ENCODE assay signal across 9 mouse cellular contexts in genomic region chr8:78077122-78077521, GRCm38 (mm10).
DNase-seq lines count a peak whose midpoint lies in the region; ATAC-seq and TF ChIP-seq lines count a peak whose summit lies in the region.
"Had no signal": no experiment of that assay in that cellular context is flagged by ENCODE, and none has a peak within 500 bp of the region (broad histone marks: within the 10 kb centered on the region; RNA-seq: fewer than 3 reads in every experiment).

No protein-coding gene starts in this region.

- TF ChIP-seq POLR2A in MEL (IDR thresholded peaks at IDR 0.05; ENCODE audit: control insufficient read depth in 1 of 2, insufficient read depth in 1 of 2, low read depth in 1 of 2, low read length in 2 of 2, poor library complexity in 1 of 2): no peak

- H3K79me2 ChIP-seq in MEL (ENCODE audit: control insufficient read depth, insufficient read depth, low read length, poor library complexity): no peaks in the 10 kb centered on the region

- no peak for TF ChIP-seq CTCF in MEL (IDR thresholded peaks at IDR 0.05 in 2 of 3, conservative IDR thresholded peaks at IDR 0.05 in 1 of 3; ENCODE audit: control insufficient read depth in 1 of 3, insufficient read depth in 1 of 3, low read depth in 2 of 3, low read length in 3 of 3, poor library complexity in 1 of 3, severe bottlenecking in 1 of 3)

- no peak for TF ChIP-seq RAD21 in MEL (IDR thresholded peaks at IDR 0.05; ENCODE audit: low read depth, low read length)

- H3K9ac ChIP-seq in forebrain, embryonic 14.5 days (ENCODE audit: low read length): no peak overlapping the region
- H3K9ac ChIP-seq in forebrain, embryonic 15.5 days (replicated peaks): no peak overlapping the region
- no peak overlapping the region for H3K9ac ChIP-seq in MEL (ENCODE audit: control insufficient read depth, low read depth, low read length, poor library complexity, severe bottlenecking)
- H3K9ac ChIP-seq in liver, embryonic 15.5 days: no peak overlapping the region

- no peak overlapping the region for H3K4me3 ChIP-seq in forebrain, embryonic 14.5 days (ENCODE audit: low read depth, low read length)
- H3K4me3 ChIP-seq in forebrain, embryonic 15.5 days: no peak overlapping the region
- H3K4me3 ChIP-seq in MEL (ENCODE audit: control insufficient read depth in 1 of 2, insufficient read depth in 1 of 2, low read depth in 2 of 2, low read length in 2 of 2): no peak overlapping the region
- no peak overlapping the region for H3K4me3 ChIP-seq in liver, embryonic 15.5 days (replicated peaks)

- peak; percentile 36 to 57; a peak in 3 of 4 replicates for TF ChIP-seq EP300 in MEL (IDR thresholded peaks at IDR 0.05; ENCODE audit: low read depth in 1 of 2, low read length in 2 of 2)

- no peaks in the 10 kb centered on the region for H3K27me3 ChIP-seq in forebrain, embryonic 14.5 days (replicated peaks; ENCODE audit: control insufficient read depth, insufficient read depth, low read length)
- H3K27me3 ChIP-seq in forebrain, embryonic 15.5 days: no peaks in the 10 kb centered on the region
- H3K27me3 ChIP-seq in MEL (ENCODE audit: control insufficient read depth in 1 of 2, insufficient read depth in 2 of 2, low read length in 2 of 2): no peaks in the 10 kb centered on the region
- H3K27me3 ChIP-seq in liver, embryonic 15.5 days: no peaks in the 10 kb centered on the region

- no peak overlapping the region for H3K4me2 ChIP-seq in forebrain, embryonic 14.5 days (ENCODE audit: low read length)
- H3K4me2 ChIP-seq in forebrain, embryonic 15.5 days (replicated peaks): no peak overlapping the region
- H3K4me2 ChIP-seq in liver, embryonic 15.5 days: no peak overlapping the region

- H3K4me1 ChIP-seq in forebrain, embryonic 14.5 days (ENCODE audit: control insufficient read depth, insufficient read depth, low read length): no peaks in the 10 kb centered on the region
- no peaks in the 10 kb centered on the region for H3K4me1 ChIP-seq in forebrain, embryonic 15.5 days
- peaks cover 0 to 13% of the 10 kb centered on the region in 2 experiments; a peak in 3 of 4 replicates for H3K4me1 ChIP-seq in MEL (ENCODE audit: control insufficient read depth in 1 of 2, insufficient read depth in 2 of 2, low read length in 2 of 2)
- H3K4me1 ChIP-seq in liver, embryonic 15.5 days (replicated peaks): no peaks in the 10 kb centered on the region; the same call in 1 of the 2 replicates

- H3K27ac ChIP-seq in forebrain, embryonic 14.5 days (ENCODE audit: low read depth, low read length): no peak overlapping the region
- H3K27ac ChIP-seq in forebrain, embryonic 15.5 days (replicated peaks): no peak overlapping the region
- no peak overlapping the region for H3K27ac ChIP-seq in MEL (ENCODE audit: control insufficient read depth, low read depth, low read length)
- no peak overlapping the region for H3K27ac ChIP-seq in liver, embryonic 15.5 days (replicated peaks)

- ATAC-seq in forebrain, embryonic 14.5 days: no peak
- no peak for ATAC-seq in forebrain, embryonic 15.5 days (replicated peaks)
- peak; percentile 52; the same call in 1 of the 2 replicates for ATAC-seq in liver, embryonic 15.5 days (ENCODE audit: insufficient read depth)

- H3K36me3 ChIP-seq in forebrain, embryonic 14.5 days (ENCODE audit: control insufficient read depth, insufficient read depth, low read length): no peaks in the 10 kb centered on the region
- no peaks in the 10 kb centered on the region for H3K36me3 ChIP-seq in forebrain, embryonic 15.5 days
- H3K36me3 ChIP-seq in MEL (ENCODE audit: control insufficient read depth in 1 of 2, insufficient read depth in 2 of 2, low read length in 2 of 2): peaks cover 0 to 8% of the 10 kb centered on the region in 2 experiments; a peak in 1 of 4 replicates
- H3K36me3 ChIP-seq in liver, embryonic 15.5 days (replicated peaks): no peaks in the 10 kb centered on the region

- DNase-seq in forebrain, embryonic 14.5 days (ENCODE audit: low spot score): peak; percentile 25
- DNase-seq in MEL (ENCODE audit: low read depth, low spot score): peak; percentile 46
- DNase-seq in heart, postnatal 14 days: peak; percentile 12 to 27
- no peak for DNase-seq in gastrocnemius, adult 18-20 months (ENCODE audit: low spot score)
- no peak for DNase-seq in gastrocnemius, postnatal 25 days
- DNase-seq in urinary bladder, postnatal 4 days (ENCODE audit: low spot score in 2 of 2): no peak
- DNase-seq: midbrain, embryonic 14.5 days had no signal

- intact Hi-C loops in heart, postnatal 14 days (cut with DNase I): no loop called here

- 48% methylated on average over 4 of the region's 4 CpGs for WGBS in forebrain, embryonic 14.5 days
- 32% methylated on average over 4 of the region's 4 CpGs for WGBS in forebrain, embryonic 15.5 days
- 7% methylated on average over 4 of the region's 4 CpGs for WGBS in liver, embryonic 15.5 days (ENCODE audit: insufficient replicate concordance)

- no peaks in the 10 kb centered on the region for H3K9me3 ChIP-seq in forebrain, embryonic 14.5 days (replicated peaks; ENCODE audit: control insufficient read depth, low read length)
- no peaks in the 10 kb centered on the region for H3K9me3 ChIP-seq in forebrain, embryonic 15.5 days
- H3K9me3 ChIP-seq in MEL (replicated peaks; ENCODE audit: insufficient read depth, low read length): no peaks in the 10 kb centered on the region
- no peaks in the 10 kb centered on the region for H3K9me3 ChIP-seq in liver, embryonic 15.5 days (replicated peaks)

TF ChIP-seq in MEL, 35 proteins besides CTCF, POLR2A, EP300 and RAD21:
- TF ChIP-seq RCOR1 (IDR thresholded peaks at IDR 0.05; ENCODE audit: low read depth, low read length) (peak; percentile 56; the same call in 1 of the 2 replicates), ZC3H11A (IDR thresholded peaks at IDR 0.05; ENCODE audit: low read depth, low read length) (no peak), NRF1 (IDR thresholded peaks at IDR 0.05; ENCODE audit: insufficient read depth, low read depth, low read length, poor library complexity, severe bottlenecking) (no peak), HCFC1 (IDR thresholded peaks at IDR 0.05; ENCODE audit: low read depth, low read length) (no peak), GATA1 (IDR thresholded peaks at IDR 0.05; ENCODE audit: low read depth, low read length) (peak; percentile 58), SMC3 (IDR thresholded peaks at IDR 0.05; ENCODE audit: low read depth, low read length) (no peak), SIN3A (IDR thresholded peaks at IDR 0.05; ENCODE audit: low read length) (no peak), E2F4 (IDR thresholded peaks at IDR 0.05; ENCODE audit: borderline replicate concordance, low read depth, low read length) (no peak), CHD1 (IDR thresholded peaks at IDR 0.05; ENCODE audit: low read depth, low read length) (no peak), USF2 (IDR thresholded peaks at IDR 0.05; ENCODE audit: borderline replicate concordance in 1 of 2, insufficient read depth in 1 of 2, low read depth in 1 of 2, low read length in 2 of 2) (no peak), MYC (IDR thresholded peaks at IDR 0.05; ENCODE audit: low read depth, low read length) (no peak), JUND (IDR thresholded peaks at IDR 0.05; ENCODE audit: low read depth, low read length) (no peak), MEF2A (IDR thresholded peaks at IDR 0.05; ENCODE audit: extremely low read depth, insufficient replicate concordance, low read depth, low read length, poor library complexity, severe bottlenecking) (no peak), MAFK (IDR thresholded peaks at IDR 0.05; ENCODE audit: borderline replicate concordance, low read depth, low read length) (no peak), TAL1 (IDR thresholded peaks at IDR 0.05; ENCODE audit: low read length) (no peak), MXI1 (IDR thresholded peaks at IDR 0.05; ENCODE audit: low read depth, low read length) (no peak), CHD2 (IDR thresholded peaks at IDR 0.05; ENCODE audit: low read length) (no peak), POLR2AphosphoS5 (IDR thresholded peaks at IDR 0.05; ENCODE audit: borderline replicate concordance, low read depth, low read length) (no peak), USF1 (IDR thresholded peaks at IDR 0.05; ENCODE audit: low read depth, low read length) (no peak), MAX (IDR thresholded peaks at IDR 0.05; ENCODE audit: low read length) (no peak), ZNF384 (IDR thresholded peaks at IDR 0.05; ENCODE audit: low read depth, low read length) (no peak), ZMIZ1 (IDR thresholded peaks at IDR 0.05; ENCODE audit: low read depth, low read length) (no peak), UBTF (IDR thresholded peaks at IDR 0.05; ENCODE audit: borderline replicate concordance, insufficient read depth, low read depth, low read length) (no peak), KAT2A (conservative IDR thresholded peaks at IDR 0.05; ENCODE audit: low read depth, low read length) (no peak), TBP (IDR thresholded peaks at IDR 0.05; ENCODE audit: low read depth, low read length) (no peak), MYB (IDR thresholded peaks at IDR 0.05; ENCODE audit: low read depth, low read length) (no peak), BHLHE40 (IDR thresholded peaks at IDR 0.05; ENCODE audit: borderline replicate concordance, low read depth, low read length) (no peak), MAZ (IDR thresholded peaks at IDR 0.05; ENCODE audit: low read depth, low read length) (no peak), POLR2AphosphoS2 (IDR thresholded peaks at IDR 0.05; ENCODE audit: low read length) (no peak), ZKSCAN1 (IDR thresholded peaks at IDR 0.05; ENCODE audit: low read depth, low read length) (no peak), GABPA (IDR thresholded peaks at IDR 0.05; ENCODE audit: low read depth, low read length) (no peak), ETS1 (IDR thresholded peaks at IDR 0.05; ENCODE audit: low read depth, low read length) (peak; percentile 31; the same call in 1 of the 2 replicates), NELFE (IDR thresholded peaks at IDR 0.05; ENCODE audit: low read depth, low read length) (no peak), TCF12 (IDR thresholded peaks at IDR 0.05; ENCODE audit: low read depth, low read length) (peak; percentile 45; the same call in 1 of the 2 replicates), ELF1 (IDR thresholded peaks at IDR 0.05; ENCODE audit: low read depth, low read length) (no peak)

Comparison
In these comparisons a context has a peak if more than half of its experiments do, and no peak if none do; other contexts are left out.
1. DNase-seq: peak in forebrain, embryonic 14.5 days (single experiment), MEL (single experiment) and heart, postnatal 14 days (2 of 2); none in gastrocnemius, adult 18-20 months (single experiment), gastrocnemius, postnatal 25 days (single experiment) and urinary bladder, postnatal 4 days (0 of 2).